Mouse (Mus musculus) 3134 (cell line): Measurements from ENCODE around the gene Klhl31.

Source experiments
- DNase-seq: peaks from one replicate; pipeline ENCODE4 v3.0.0-alpha.2; 2011; ENCODE audit warnings: low spot score; ENCODE audit not compliant: insufficient read length; ENCODE audit errors: extremely low read depth

Klhl31 gene

GRCm38 (mm10) chr9:77695586-77695985 lies 59.3 kb downstream of the Klhl31 start:
- no peak for DNase-seq

- no peak for DNase-seq
Observed at GRCm38 (mm10) chr9:77703476-77703875, 67.2 kb downstream of the Klhl31 start.

- no peak for DNase-seq
Observed at GRCm38 (mm10) chr9:77704108-77704507, 67.8 kb downstream of the Klhl31 start.

- DNase-seq = no peak
Observed at GRCm38 (mm10) chr9:77706515-77706914, 70.2 kb downstream of the Klhl31 start.

GRCm38 (mm10) chr9:77707433-77708139 lies 71.3 kb downstream of the Klhl31 start:
- no peak for DNase-seq

- no peak for DNase-seq
Observed at GRCm38 (mm10) chr9:77708950-77709349, 72.7 kb downstream of the Klhl31 start.
